Mouse (Mus musculus): Measurements from ENCODE around the gene Klhl8.
"Not testable (repeated sequence)": the region's sequence is repeated elsewhere in the genome, so short reads cannot be mapped to it uniquely, and the experiment has no call there.

GRCm38 (mm10) chr5:103950138-103950537 is 39.1 kb upstream of the Klhl8 start:
- not testable (repeated sequence) for TF ChIP-seq CTCF (IDR thresholded peaks at IDR 0.05; ENCODE audit: borderline replicate concordance, insufficient read depth, low read length); POLR2A (IDR thresholded peaks at IDR 0.05; ENCODE audit: low read depth, low read length)

All from embryonic fibroblast, embryonic 13.5 days (primary cell).